Mouse (Mus musculus) forebrain, embryonic 10.5 days (tissue): ENCODE data around the gene Lrig3. TPM values are rescaled to one million over a fixed set of nuclear protein-coding genes. Genes with fewer than 3 reads are reported as not detected.

Experiments used
- DNase-seq: peaks from one replicate; pipeline ENCODE4 v3.0.0-alpha.2; 2017; ENCODE audit warnings: low spot score; ENCODE audit errors: extremely low spot score
- H3K27ac ChIP-seq: fragments of 300-500 bp; sonication (generic); 2 replicates; pipeline ENCODE4 v1.5.1; 2016; ENCODE audit warnings: mild to moderate bottlenecking
- H3K27me3 ChIP-seq: fragments of 300-500 bp; sonication (generic); 2 replicates; pipeline ENCODE4 v1.6.1; 2016; ENCODE audit warnings: mild to moderate bottlenecking; ENCODE audit not compliant: poor library complexity, severe bottlenecking
- H3K36me3 ChIP-seq: fragments of 300-500 bp; sonication (generic); replicated peaks from 2 replicates; pipeline ENCODE4 v1.6.1; 2016; ENCODE audit warnings: mild to moderate bottlenecking, moderate library complexity
- H3K4me1 ChIP-seq: fragments of 300-500 bp; sonication (generic); 2 replicates; pipeline ENCODE4 v1.6.1; 2016
- H3K4me3 ChIP-seq: fragments of 300-500 bp; sonication (generic); 2 replicates; pipeline ENCODE4 v1.5.1; 2016; ENCODE audit warnings: mild to moderate bottlenecking, moderate library complexity
- H3K9me3 ChIP-seq: fragments of 300-500 bp; sonication (generic); 2 replicates; pipeline ENCODE4 v1.6.1; 2016; ENCODE audit warnings: mild to moderate bottlenecking, moderate library complexity
- WGBS: fragments of 180-500 bp; shearing (Covaris S2); methylation state at CpG from one replicate; pipeline ENCODE4 v1.1.7; 2016; 5-methylcytosine and 5-hydroxymethylcytosine counted together
- polyA plus RNA-seq: library from polyadenylated mRNA; unstranded; fragments of >200 nt; fragmentation: Nextera tagmentation; extraction: Ambion mirVana; gene quantifications from 2 replicates; pipeline ENCODE4 v1.2.1, GENCODE M21; 2016

Gene Lrig3
- polyA plus RNA-seq, 1 experiment from 2014 or later, result 11.1 TPM

DNA sequence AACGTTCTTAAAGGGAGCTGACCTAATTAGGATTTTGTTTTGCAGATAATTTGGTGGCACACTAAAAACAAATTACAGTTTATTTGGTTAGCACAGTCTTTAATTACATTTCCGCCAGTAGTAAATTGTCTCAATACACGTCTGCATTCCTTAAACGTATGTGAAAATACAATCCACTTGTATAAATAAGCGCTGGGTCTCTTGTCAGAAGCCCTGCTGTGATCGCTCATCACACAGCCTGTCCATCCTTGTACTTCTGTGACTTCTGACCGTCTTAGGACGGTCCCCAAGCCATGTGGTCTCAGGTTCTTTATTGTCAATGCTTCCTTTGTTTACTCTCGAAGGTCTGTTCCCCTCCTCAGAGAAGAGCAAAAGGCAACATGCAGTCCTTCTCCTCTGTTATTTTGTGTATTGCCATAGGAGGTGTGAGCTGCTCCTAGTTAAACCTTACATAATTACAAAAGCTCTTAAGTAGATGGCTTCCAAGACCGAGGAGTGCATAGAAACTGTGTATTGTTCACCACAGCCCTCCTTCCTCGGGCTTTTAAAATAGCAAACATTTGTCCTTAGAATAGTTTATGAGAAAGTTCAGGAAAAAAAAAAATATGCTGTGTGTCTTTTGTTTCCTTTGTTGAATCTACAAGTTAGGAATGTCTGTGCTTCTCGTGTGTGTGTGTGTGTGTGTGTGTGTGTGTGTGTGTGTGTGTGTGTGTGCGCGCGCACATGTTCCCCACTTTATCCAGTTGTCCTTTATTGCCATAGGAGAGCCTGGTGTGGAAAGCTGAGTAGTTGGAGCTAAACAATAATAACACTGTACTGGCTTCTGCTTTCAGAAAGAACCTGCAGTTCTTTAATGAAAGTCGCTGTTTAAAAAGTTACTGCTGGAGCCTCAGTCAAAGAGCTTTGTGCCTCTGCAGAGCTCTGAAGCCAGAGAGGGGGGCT is 2.5 kb downstream of the Lrig3 start:
- whole genome bisulfite sequencing, result 7% methylated on average over 16 of the region's 16 CpGs
- peaks cover 65% of the 10 kb centered on the region for H3K4me1 ChIP-seq

DNA sequence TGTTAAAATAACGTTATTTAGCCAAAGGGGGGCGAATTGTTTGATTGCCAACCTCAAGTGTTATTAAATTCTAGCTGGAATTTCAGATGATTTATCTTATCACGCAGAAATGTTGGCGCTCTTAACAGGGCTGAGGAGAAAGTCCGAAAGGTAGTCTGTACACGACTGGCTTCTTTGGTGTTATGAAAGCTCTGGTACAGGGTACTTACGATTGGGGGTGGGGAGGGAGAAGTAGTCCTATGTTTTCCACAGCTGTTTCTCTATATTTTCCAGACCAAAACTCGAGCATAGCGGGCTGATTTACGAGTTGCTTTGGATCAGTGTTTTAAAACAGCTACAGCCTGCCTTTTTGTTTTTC is 3.1 kb downstream of the Lrig3 start:
- H3K36me3 ChIP-seq, result peaks cover 5% of the 10 kb centered on the region; the same call in 1 of the 2 replicates
- no peaks in the 10 kb centered on the region for H3K9me3 ChIP-seq
- 24% methylated on average over 10 of the region's 10 CpGs for WGBS
- peak overlapping the region; percentile 94 for H3K27ac ChIP-seq
- no peak for DNase-seq
- H3K4me1 ChIP-seq, result peaks cover 68% of the 10 kb centered on the region
- H3K4me3 ChIP-seq, result peak overlapping the region; percentile 88
- H3K27me3 ChIP-seq, result peaks cover 43% of the 10 kb centered on the region

More for the DNA sequence above, 2.5 kb downstream of the Lrig3 start:
- Histone ChIP-seq H3K36me3 (peaks cover 5% of the 10 kb centered on the region; the same call in 1 of the 2 replicates), H3K27ac (peak overlapping the region; percentile 94), H3K9me3 (no peaks in the 10 kb centered on the region), H3K4me3 (peak overlapping the region; percentile 88), H3K27me3 (peaks cover 48% of the 10 kb centered on the region)
- peak; percentile 40 for DNase-seq

DNA sequence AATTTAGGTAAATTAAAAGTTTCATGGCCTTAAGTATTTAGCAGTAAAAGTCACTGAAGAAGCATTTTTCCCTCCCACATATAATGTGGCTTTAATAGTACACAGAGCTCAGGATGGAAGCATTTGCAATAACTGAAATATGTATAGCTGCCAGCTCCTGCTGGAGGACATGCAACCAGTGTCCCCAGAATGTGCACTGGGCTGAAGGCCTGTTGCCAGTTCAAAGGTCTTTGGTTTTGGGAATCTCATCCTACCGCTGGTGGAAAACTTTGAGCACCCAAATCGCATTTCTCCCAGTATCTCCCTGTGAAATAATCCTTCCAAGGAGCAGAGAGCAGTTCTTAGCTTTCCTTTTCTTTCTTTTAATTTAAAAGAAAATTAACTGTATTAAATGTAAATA is 4.1 kb downstream of the Lrig3 start:
- Histone ChIP-seq H3K27ac (peak overlapping the region; percentile 44; the same call in 1 of the 2 replicates), H3K36me3 (peaks cover 5% of the 10 kb centered on the region; the same call in 1 of the 2 replicates), H3K27me3 (peaks cover 33% of the 10 kb centered on the region), H3K4me1 (peaks cover 71% of the 10 kb centered on the region), H3K4me3 (peak overlapping the region; percentile 23), H3K9me3 (no peaks in the 10 kb centered on the region)
- WGBS, result 51% methylated on average over 2 of the region's 2 CpGs
- DNase-seq, result no peak

DNA sequence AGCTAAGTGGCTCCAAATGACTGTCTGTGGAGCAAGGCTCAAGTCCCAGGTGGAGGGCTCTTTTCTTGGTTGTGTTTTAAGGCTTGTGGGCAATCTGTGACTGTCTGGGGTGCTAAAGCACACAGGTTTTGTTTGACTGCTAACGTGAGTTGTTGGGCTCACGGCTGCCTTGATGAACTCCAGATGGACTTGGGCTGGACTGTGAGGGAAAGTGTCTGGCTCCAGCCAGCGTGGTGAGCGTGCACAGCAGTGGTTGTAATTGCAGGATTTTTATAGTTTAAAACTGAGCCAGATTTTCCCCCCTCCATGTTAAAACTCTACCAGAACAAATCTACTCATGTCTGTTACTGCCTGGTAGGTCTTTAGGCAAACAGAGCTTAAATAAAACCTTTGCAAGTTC is 4.5 kb downstream of the Lrig3 start:
- Histone ChIP-seq H3K9me3 (no peaks in the 10 kb centered on the region), H3K27me3 (peaks cover 32% of the 10 kb centered on the region), H3K27ac (peak overlapping the region; percentile 44; the same call in 1 of the 2 replicates), H3K4me3 (peak overlapping the region; percentile 23), H3K36me3 (peaks cover 9% of the 10 kb centered on the region), H3K4me1 (peaks cover 69% of the 10 kb centered on the region)
- DNase-seq, result peak; percentile 30
- WGBS, result 38% methylated on average over 4 of the region's 4 CpGs

DNA sequence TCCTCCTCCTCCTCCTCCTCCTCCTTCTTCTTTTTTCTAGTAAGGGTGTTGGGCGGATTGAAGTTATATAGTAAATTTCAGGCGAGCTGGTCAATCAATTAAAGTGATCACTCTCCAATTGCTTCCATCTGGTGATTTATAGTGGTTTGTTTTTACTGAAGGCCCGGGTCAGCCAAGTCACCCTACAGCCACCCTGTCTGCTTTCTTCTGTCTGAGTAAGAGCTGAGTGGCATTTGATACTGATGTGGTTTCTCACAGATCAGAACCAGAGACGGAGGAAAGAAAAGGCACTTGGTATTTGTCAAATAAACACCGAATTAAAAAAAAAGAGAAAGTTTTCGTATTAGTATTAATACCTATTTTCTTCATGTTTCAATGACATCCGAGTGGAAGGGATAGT is 7.8 kb downstream of the Lrig3 start:
- Histone ChIP-seq H3K9me3 (no peaks in the 10 kb centered on the region), H3K36me3 (peaks cover 31% of the 10 kb centered on the region), H3K27me3 (peaks cover 32% of the 10 kb centered on the region), H3K4me3 (no peak overlapping the region), H3K27ac (no peak overlapping the region), H3K4me1 (peaks cover 51% of the 10 kb centered on the region)
- no peak for DNase-seq
- 73% methylated on average over 7 of the region's 7 CpGs for WGBS

DNA sequence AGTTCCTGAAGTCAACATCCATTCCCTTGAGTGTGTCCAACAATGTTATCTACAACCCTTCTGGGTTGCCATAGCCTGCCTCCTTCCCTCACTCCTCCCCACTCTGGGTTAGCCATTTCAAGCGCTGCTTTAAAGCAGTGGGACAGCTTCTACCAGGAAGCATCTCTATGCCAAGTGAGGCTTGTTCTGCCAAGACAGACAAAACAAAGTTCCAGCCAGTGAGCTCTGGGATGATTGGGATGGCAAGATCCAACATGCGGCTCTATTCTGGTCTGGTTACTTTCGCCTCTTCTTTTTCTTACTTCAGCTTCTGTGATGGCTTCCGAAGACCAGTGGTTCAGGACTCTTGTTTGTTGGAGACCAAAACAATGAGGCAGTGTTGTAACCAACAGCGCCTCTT is 16.0 kb downstream of the Lrig3 start:
- Histone ChIP-seq H3K36me3 (peaks cover 44% of the 10 kb centered on the region), H3K27me3 (no peaks in the 10 kb centered on the region), H3K4me3 (no peak overlapping the region), H3K27ac (no peak overlapping the region), H3K9me3 (no peaks in the 10 kb centered on the region), H3K4me1 (peaks cover 23% of the 10 kb centered on the region)
- DNase-seq, result no peak
- 97% methylated on average over 5 of the region's 5 CpGs for WGBS

DNA sequence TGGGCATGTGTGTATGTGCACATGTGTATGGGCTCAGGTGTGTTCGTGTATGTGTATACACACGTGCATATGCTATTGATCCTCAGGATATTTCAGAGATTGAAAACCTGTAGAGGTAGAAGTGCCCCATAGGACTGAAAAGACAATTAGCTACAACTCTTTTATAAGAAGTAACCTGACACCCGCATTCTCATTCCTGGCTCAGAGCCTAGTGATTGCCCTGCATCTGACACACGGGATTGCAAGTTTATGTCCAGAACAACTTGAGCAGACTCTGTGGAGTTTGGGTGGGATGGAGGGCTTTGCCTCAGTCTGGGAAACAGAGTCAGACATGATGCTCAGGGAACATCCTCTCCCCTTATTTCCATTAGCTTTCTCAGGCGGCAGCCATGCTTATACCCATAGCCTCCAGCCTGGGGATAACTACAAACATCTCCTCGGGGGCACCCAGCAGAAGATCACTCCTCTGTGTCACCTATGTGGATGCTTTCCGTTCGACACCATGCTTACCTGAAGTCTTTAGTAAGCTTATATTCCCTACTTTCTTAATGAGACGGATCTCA is 18.6 kb downstream of the Lrig3 start:
- Histone ChIP-seq H3K9me3 (no peaks in the 10 kb centered on the region), H3K27ac (no peak overlapping the region), H3K4me1 (peaks cover 9% of the 10 kb centered on the region), H3K4me3 (no peak overlapping the region), H3K27me3 (no peaks in the 10 kb centered on the region), H3K36me3 (peaks cover 56% of the 10 kb centered on the region)
- WGBS, result 83% methylated on average over 9 of the region's 9 CpGs
- DNase-seq, result no peak

DNA sequence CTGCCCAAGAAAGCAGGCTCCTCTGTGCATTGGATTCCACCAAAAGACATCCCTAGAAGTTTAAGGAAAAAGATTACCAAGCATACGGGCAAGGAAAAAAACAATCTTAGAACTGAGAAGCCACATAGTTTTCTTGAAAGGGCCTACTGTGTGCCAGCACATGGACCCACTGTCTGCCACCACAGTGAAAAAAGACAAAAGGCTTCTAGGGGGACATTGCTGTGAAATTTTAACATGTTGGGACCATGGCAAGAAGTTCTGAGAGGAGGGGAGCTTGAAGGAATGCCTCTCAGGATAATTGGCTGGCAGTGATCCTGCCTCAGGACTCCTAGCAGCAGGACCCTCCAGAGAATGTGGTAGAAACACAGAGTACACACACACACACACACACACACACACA is 19.8 kb downstream of the Lrig3 start:
- DNase-seq, result no peak
- H3K4me1 ChIP-seq, result peaks cover 22% of the 10 kb centered on the region
- H3K27ac ChIP-seq, result no peak overlapping the region
- WGBS, result 93% methylated on average over 1 of the region's 1 CpGs
- H3K36me3 ChIP-seq, result peaks cover 56% of the 10 kb centered on the region
- H3K4me3 ChIP-seq, result no peak overlapping the region
- H3K27me3 ChIP-seq, result no peaks in the 10 kb centered on the region
- no peaks in the 10 kb centered on the region for H3K9me3 ChIP-seq

DNA sequence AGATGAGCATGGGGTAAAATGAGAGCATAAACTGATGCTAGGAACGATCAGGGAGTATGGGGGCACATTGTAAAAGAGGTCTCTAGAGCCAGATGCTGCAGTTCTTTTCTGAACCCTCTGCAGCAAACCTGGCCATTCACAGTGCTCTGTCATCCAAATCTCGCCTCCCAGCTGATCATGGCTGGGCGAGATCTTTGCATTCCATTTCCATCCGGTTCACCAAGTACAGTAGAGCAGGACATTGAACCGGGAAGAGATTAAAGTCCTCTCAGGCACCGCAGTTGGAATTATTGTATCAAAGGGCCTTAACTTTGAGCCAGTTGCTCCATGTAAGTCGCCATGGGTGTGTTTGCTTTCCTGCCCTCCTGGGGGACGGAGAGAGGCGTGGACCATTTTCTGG is 20.5 kb downstream of the Lrig3 start:
- WGBS, result 93% methylated on average over 9 of the region's 9 CpGs
- Histone ChIP-seq H3K4me3 (no peak overlapping the region), H3K27me3 (no peaks in the 10 kb centered on the region), H3K4me1 (peaks cover 28% of the 10 kb centered on the region), H3K27ac (no peak overlapping the region), H3K36me3 (peaks cover 50% of the 10 kb centered on the region), H3K9me3 (no peaks in the 10 kb centered on the region)
- DNase-seq, result no peak

DNA sequence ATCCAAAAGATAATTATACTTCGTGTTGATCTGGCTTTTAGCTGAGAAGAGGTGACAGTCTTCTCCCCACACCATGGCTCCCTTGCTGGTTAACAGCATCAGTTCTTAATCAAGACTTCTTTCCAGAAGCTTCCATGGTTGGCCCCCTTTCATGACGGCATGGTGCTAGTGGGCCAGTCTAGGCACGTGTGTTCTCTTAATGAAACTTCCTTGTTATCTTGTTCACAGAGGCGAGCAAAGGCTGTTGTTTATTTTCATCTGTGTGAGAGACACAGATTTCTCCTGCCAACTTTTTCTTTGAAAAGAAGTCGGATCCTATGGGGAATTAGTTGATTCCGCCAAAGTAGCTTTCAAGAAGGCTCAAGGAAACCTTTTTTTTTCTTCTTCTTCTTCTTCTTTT is 21.3 kb downstream of the Lrig3 start:
- Histone ChIP-seq H3K36me3 (peaks cover 41% of the 10 kb centered on the region), H3K4me1 (peaks cover 30% of the 10 kb centered on the region), H3K27ac (no peak overlapping the region)

DNA sequence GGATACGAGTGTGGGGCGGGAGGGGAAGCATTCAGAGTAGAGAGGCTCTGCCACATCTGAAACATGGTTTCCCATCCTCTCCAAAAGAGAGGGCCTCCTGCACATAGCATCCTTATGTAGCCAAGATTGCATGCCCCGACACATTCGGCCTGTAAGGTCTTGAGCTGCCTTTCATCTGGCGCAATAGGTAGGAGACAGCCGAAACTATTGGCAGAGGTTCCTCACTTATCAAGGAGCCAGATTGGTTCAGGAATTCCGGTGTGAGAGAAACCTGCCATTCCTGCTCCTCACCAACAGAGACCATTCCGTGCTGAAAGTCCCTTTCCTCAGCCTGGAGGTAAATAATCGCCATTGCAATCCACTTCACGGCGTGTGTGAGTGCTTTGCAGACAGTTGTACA is 22.1 kb downstream of the Lrig3 start:
- peaks cover 30% of the 10 kb centered on the region for H3K4me1 ChIP-seq
- H3K9me3 ChIP-seq, result no peaks in the 10 kb centered on the region
- DNase-seq, result no peak

More for the DNA sequence above, 21.3 kb downstream of the Lrig3 start:
- DNase-seq, result no peak
- WGBS, result 86% methylated on average over 6 of the region's 6 CpGs
- Histone ChIP-seq H3K27me3 (no peaks in the 10 kb centered on the region), H3K4me3 (no peak overlapping the region), H3K9me3 (no peaks in the 10 kb centered on the region)

DNA sequence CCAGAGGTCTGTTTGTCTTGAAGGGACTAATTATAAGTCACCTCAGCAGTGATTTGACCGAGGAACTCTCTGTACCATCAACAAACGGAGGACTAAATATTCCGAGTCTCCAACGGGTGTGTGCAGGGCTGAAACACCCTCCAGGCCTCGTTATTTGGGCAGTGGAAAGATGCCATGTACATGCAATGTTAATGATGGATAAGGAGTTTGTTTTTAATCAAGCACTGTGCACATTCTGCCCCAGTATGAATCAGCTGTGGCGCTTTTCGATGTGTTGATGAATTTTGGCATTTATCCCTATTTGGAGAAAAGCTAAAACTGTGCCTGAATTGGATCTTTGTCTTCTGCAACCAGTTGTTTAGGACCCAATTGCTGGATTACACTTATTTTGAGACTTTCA is 23.9 kb downstream of the Lrig3 start:
- Histone ChIP-seq H3K27ac (no peak overlapping the region), H3K36me3 (peaks cover 35% of the 10 kb centered on the region), H3K4me1 (peaks cover 21% of the 10 kb centered on the region), H3K27me3 (no peaks in the 10 kb centered on the region; the same call in 1 of the 2 replicates), H3K4me3 (no peak overlapping the region), H3K9me3 (no peaks in the 10 kb centered on the region)
- DNase-seq, result no peak
- 75% methylated on average over 7 of the region's 7 CpGs for WGBS

More for the DNA sequence above, 22.1 kb downstream of the Lrig3 start:
- Histone ChIP-seq H3K27me3 (no peaks in the 10 kb centered on the region; the same call in 1 of the 2 replicates), H3K4me3 (no peak overlapping the region), H3K27ac (no peak overlapping the region), H3K36me3 (peaks cover 41% of the 10 kb centered on the region)
- 94% methylated on average over 11 of the region's 11 CpGs for WGBS

DNA sequence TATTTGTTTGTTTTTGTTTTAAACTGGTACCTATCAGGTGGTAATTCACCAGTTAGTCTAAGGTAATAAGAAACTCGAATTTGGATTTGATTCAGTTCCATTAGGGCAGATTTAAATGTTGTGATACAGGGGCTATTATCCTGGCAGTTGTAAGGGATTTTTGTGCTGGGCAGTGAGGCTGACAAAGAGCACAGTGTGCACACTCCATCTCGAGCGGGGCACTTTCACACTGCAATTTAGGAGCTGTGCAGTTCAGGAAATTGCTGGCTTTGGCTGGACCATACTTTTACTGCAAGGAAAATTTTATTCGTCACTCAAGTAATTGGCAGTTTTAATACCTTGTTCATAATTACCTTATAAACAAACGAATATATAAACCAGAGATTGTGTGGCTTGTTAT is 24.4 kb downstream of the Lrig3 start:
- peaks cover 23% of the 10 kb centered on the region for H3K4me1 ChIP-seq
- no peaks in the 10 kb centered on the region for H3K9me3 ChIP-seq
- peaks cover 38% of the 10 kb centered on the region for H3K36me3 ChIP-seq
- H3K4me3 ChIP-seq, result no peak overlapping the region
- WGBS, result 56% methylated on average over 5 of the region's 5 CpGs
- peaks cover 3% of the 10 kb centered on the region; the same call in 1 of the 2 replicates for H3K27me3 ChIP-seq
- no peak for DNase-seq
- no peak overlapping the region for H3K27ac ChIP-seq
